Mouse (Mus musculus): ENCODE results near the gene Rsrc1. TPM values are rescaled to one million over a fixed set of nuclear protein-coding genes. Genes with fewer than 3 reads are reported as not detected.

Gene Rsrc1
- polyA plus RNA-seq, 1 experiment from 2014 or later: 33.8 TPM

GRCm38 (mm10) chr3:66972191-66972950, 8.8 kb upstream of the Rsrc1 start:
- Histone ChIP-seq H3K27ac (ENCODE audit: low read depth, low read length) (no peak overlapping the region), H3K27me3 (ENCODE audit: control insufficient read depth, insufficient read depth, low read length) (peaks cover 72% of the 10 kb centered on the region)
- WGBS (ENCODE audit: insufficient replicate concordance): 7% methylated on average over 16 of the region's 16 CpGs

GRCm38 (mm10) chr3:66973391-66973943, 7.7 kb upstream of the Rsrc1 start:
- no peaks in the 10 kb centered on the region for H3K36me3 ChIP-seq (ENCODE audit: control insufficient read depth, insufficient read depth, low read length)
- peak overlapping the region; percentile 89 for H3K4me2 ChIP-seq
- H3K27ac ChIP-seq (ENCODE audit: low read depth, low read length): no peak overlapping the region
- H3K9me3 ChIP-seq (replicated peaks; ENCODE audit: control insufficient read depth, low read length): no peaks in the 10 kb centered on the region
- H3K27me3 ChIP-seq (ENCODE audit: control insufficient read depth, insufficient read depth, low read length): peaks cover 73% of the 10 kb centered on the region
- peak; percentile 46; the same call in 1 of the 2 replicates for ATAC-seq (replicated peaks; ENCODE audit: insufficient number of reproducible peaks, low FRiP score, low TSS enrichment)
- H3K9ac ChIP-seq (ENCODE audit: low read depth, low read length): no peak overlapping the region
- H3K4me1 ChIP-seq (ENCODE audit: control insufficient read depth, insufficient read depth, low read length): peaks cover 9% of the 10 kb centered on the region; the same call in 1 of the 2 replicates
- H3K4me3 ChIP-seq (ENCODE audit: low read depth, low read length): peak overlapping the region; percentile 56
- under 1% methylated on average over 59 of the region's 59 CpGs for WGBS (ENCODE audit: insufficient replicate concordance)

More at GRCm38 (mm10) chr3:66972191-66972950, 8.8 kb upstream of the Rsrc1 start:
- H3K9ac ChIP-seq (ENCODE audit: low read depth, low read length): no peak overlapping the region
- no peak overlapping the region for H3K4me3 ChIP-seq (ENCODE audit: low read depth, low read length)
- no peak for ATAC-seq (replicated peaks; ENCODE audit: insufficient number of reproducible peaks, low FRiP score, low TSS enrichment)
- H3K36me3 ChIP-seq (ENCODE audit: control insufficient read depth, insufficient read depth, low read length): no peaks in the 10 kb centered on the region
- H3K9me3 ChIP-seq (replicated peaks; ENCODE audit: control insufficient read depth, low read length): no peaks in the 10 kb centered on the region
- peaks cover 9% of the 10 kb centered on the region; the same call in 1 of the 2 replicates for H3K4me1 ChIP-seq (ENCODE audit: control insufficient read depth, insufficient read depth, low read length)
- no peak overlapping the region for H3K4me2 ChIP-seq

- H3K27ac ChIP-seq (ENCODE audit: low read depth, low read length): no peak overlapping the region
- H3K36me3 ChIP-seq (ENCODE audit: control insufficient read depth, insufficient read depth, low read length): no peaks in the 10 kb centered on the region
- H3K4me1 ChIP-seq (ENCODE audit: control insufficient read depth, insufficient read depth, low read length): peaks cover 9% of the 10 kb centered on the region; the same call in 1 of the 2 replicates
- peaks cover 81% of the 10 kb centered on the region for H3K27me3 ChIP-seq (ENCODE audit: control insufficient read depth, insufficient read depth, low read length)
- H3K4me3 ChIP-seq (ENCODE audit: low read depth, low read length): no peak overlapping the region
- ATAC-seq (replicated peaks; ENCODE audit: insufficient number of reproducible peaks, low FRiP score, low TSS enrichment): no peak
- WGBS (ENCODE audit: insufficient replicate concordance): 18% methylated on average over 3 of the region's 3 CpGs
- H3K4me2 ChIP-seq: no peak overlapping the region
- H3K9ac ChIP-seq (ENCODE audit: low read depth, low read length): no peak overlapping the region
- no peaks in the 10 kb centered on the region for H3K9me3 ChIP-seq (replicated peaks; ENCODE audit: control insufficient read depth, low read length)
Observed at GRCm38 (mm10) chr3:66974501-66974900, 6.7 kb upstream of the Rsrc1 start.

- Histone ChIP-seq H3K9me3 (replicated peaks; ENCODE audit: control insufficient read depth, low read length) (no peaks in the 10 kb centered on the region), H3K27ac (ENCODE audit: low read depth, low read length) (no peak overlapping the region), H3K9ac (ENCODE audit: low read depth, low read length) (no peak overlapping the region), H3K4me2 (no peak overlapping the region), H3K4me3 (ENCODE audit: low read depth, low read length) (no peak overlapping the region; the same call in 1 of the 2 replicates), H3K36me3 (ENCODE audit: control insufficient read depth, insufficient read depth, low read length) (no peaks in the 10 kb centered on the region), H3K4me1 (ENCODE audit: control insufficient read depth, insufficient read depth, low read length) (no peaks in the 10 kb centered on the region), H3K27me3 (ENCODE audit: control insufficient read depth, insufficient read depth, low read length) (peaks cover 85% of the 10 kb centered on the region)
- 9% methylated on average over 13 of the region's 13 CpGs for WGBS (ENCODE audit: insufficient replicate concordance)
- ATAC-seq (replicated peaks; ENCODE audit: insufficient number of reproducible peaks, low FRiP score, low TSS enrichment): no peak
Observed at GRCm38 (mm10) chr3:66976889-66977615, 4.1 kb upstream of the Rsrc1 start.

- under 1% methylated on average over 25 of the region's 25 CpGs for WGBS (ENCODE audit: insufficient replicate concordance)
- ATAC-seq (replicated peaks; ENCODE audit: insufficient number of reproducible peaks, low FRiP score, low TSS enrichment): no peak
- peak overlapping the region; percentile 16; the same call in 1 of the 2 replicates for H3K4me2 ChIP-seq
- H3K9me3 ChIP-seq (replicated peaks; ENCODE audit: control insufficient read depth, low read length): no peaks in the 10 kb centered on the region
- H3K9ac ChIP-seq (ENCODE audit: low read depth, low read length): no peak overlapping the region
- H3K36me3 ChIP-seq (ENCODE audit: control insufficient read depth, insufficient read depth, low read length): no peaks in the 10 kb centered on the region
- peak overlapping the region; percentile 31 for H3K4me3 ChIP-seq (ENCODE audit: low read depth, low read length)
- H3K4me1 ChIP-seq (ENCODE audit: control insufficient read depth, insufficient read depth, low read length): 0 out of 2 replicates have a peak, but pooled peaks cover 3% of the 10 kb centered on the region
- no peak overlapping the region for H3K27ac ChIP-seq (ENCODE audit: low read depth, low read length)
- H3K27me3 ChIP-seq (ENCODE audit: control insufficient read depth, insufficient read depth, low read length): peaks cover 85% of the 10 kb centered on the region
Observed at GRCm38 (mm10) chr3:66977811-66978456, 3.3 kb upstream of the Rsrc1 start.

GRCm38 (mm10) chr3:66978457-66979381, 2.5 kb upstream of the Rsrc1 start:
- H3K27ac ChIP-seq (ENCODE audit: low read depth, low read length): no peak overlapping the region
- 0 out of 2 replicates have a peak, but pooled peaks cover 3% of the 10 kb centered on the region for H3K4me1 ChIP-seq (ENCODE audit: control insufficient read depth, insufficient read depth, low read length)
- H3K36me3 ChIP-seq (ENCODE audit: control insufficient read depth, insufficient read depth, low read length): no peaks in the 10 kb centered on the region
- H3K4me3 ChIP-seq (ENCODE audit: low read depth, low read length): peak overlapping the region; percentile 31
- no peak overlapping the region for H3K9ac ChIP-seq (ENCODE audit: low read depth, low read length)
- under 1% methylated on average over 45 of the region's 45 CpGs for WGBS (ENCODE audit: insufficient replicate concordance)
- H3K9me3 ChIP-seq (replicated peaks; ENCODE audit: control insufficient read depth, low read length): no peaks in the 10 kb centered on the region
- H3K27me3 ChIP-seq (ENCODE audit: control insufficient read depth, insufficient read depth, low read length): peaks cover 78% of the 10 kb centered on the region
- peak overlapping the region; percentile 48 for H3K4me2 ChIP-seq
- no peak for ATAC-seq (replicated peaks; ENCODE audit: insufficient number of reproducible peaks, low FRiP score, low TSS enrichment)

GRCm38 (mm10) chr3:66979491-66979890, 1.7 kb upstream of the Rsrc1 start:
- peaks cover 76% of the 10 kb centered on the region for H3K27me3 ChIP-seq (ENCODE audit: control insufficient read depth, insufficient read depth, low read length)
- no peaks in the 10 kb centered on the region for H3K9me3 ChIP-seq (replicated peaks; ENCODE audit: control insufficient read depth, low read length)
- H3K4me2 ChIP-seq: no peak overlapping the region
- no peak overlapping the region for H3K9ac ChIP-seq (ENCODE audit: low read depth, low read length)
- no peaks in the 10 kb centered on the region for H3K36me3 ChIP-seq (ENCODE audit: control insufficient read depth, insufficient read depth, low read length)
- ATAC-seq (replicated peaks; ENCODE audit: insufficient number of reproducible peaks, low FRiP score, low TSS enrichment): no peak
- peak overlapping the region; percentile 31; the same call in 1 of the 2 replicates for H3K4me3 ChIP-seq (ENCODE audit: low read depth, low read length)
- no peak overlapping the region for H3K27ac ChIP-seq (ENCODE audit: low read depth, low read length)
- 4% methylated on average over 9 of the region's 9 CpGs for WGBS (ENCODE audit: insufficient replicate concordance)
- H3K4me1 ChIP-seq (ENCODE audit: control insufficient read depth, insufficient read depth, low read length): 0 out of 2 replicates have a peak, but pooled peaks cover 3% of the 10 kb centered on the region

All from heart, embryonic 11.5 days (tissue).